Mouse (Mus musculus) left cerebral cortex, postnatal 4 days (tissue): ENCODE data around the gene Tap2. TPM values are rescaled to one million over a fixed set of nuclear protein-coding genes. Genes with fewer than 3 reads are reported as not detected.
A peak's percentile ranks its signal among the peaks of the same experiment; 100 is the strongest.

Experiments used
- DNase-seq: peaks from one replicate; pipeline ENCODE4 v3.0.0-alpha.2; 2022
- intact Hi-C: fragments of 180-260 bp; cut with DNase I; formaldehyde crosslinking; loops from one replicate; pipeline ENCODE4 v1.15.1; 2025
- total RNA-seq, 2 experiments: library from RNA; stranded (reverse); gene quantifications; 2 replicates each; pipeline ENCODE4 v1.2.3; 2021

The Tap2 gene
- total RNA-seq, 2 experiments from 2014 or later, result 3.1 to 3.5 TPM

DNA sequence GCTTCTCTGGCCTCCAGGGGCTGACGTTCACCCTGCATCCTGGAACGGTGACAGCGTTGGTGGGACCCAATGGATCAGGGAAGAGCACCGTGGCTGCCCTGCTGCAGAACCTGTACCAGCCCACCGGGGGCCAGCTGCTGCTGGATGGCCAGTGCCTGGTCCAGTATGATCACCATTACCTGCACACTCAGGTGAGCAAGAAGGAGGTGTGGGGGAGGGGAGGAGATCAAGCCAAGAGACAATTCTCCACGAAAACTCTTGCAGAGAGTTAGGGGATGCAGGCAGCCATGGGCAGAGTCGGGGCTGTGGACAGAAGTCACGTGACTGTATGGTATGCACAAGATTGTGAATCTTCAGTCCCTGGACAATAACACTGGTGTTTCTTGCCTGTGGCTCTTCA is 9.9 kb upstream of the Tap2 start:
- intact Hi-C loops, result no loop called here

DNA sequence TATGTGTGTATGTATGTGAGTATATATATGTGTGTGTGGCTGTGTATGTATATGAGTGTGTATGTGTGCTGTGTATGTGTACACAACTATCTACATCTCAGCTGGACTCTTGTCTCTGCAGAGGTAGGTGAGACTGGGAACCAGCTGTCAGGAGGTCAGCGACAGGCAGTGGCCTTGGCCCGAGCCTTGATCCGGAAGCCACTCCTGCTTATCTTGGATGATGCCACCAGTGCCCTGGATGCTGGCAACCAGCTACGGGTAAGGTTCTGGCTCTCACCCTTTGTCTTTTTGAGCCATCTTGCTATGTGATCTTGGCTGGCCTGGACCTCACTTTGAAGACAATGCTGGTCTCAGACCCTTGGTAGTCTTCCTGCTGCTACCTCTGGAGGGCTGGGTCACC is 8.6 kb upstream of the Tap2 start:
- DNase-seq, result no peak
- intact Hi-C loops, result no loop called here

More for the DNA sequence above, 9.9 kb upstream of the Tap2 start:
- no peak for DNase-seq

DNA sequence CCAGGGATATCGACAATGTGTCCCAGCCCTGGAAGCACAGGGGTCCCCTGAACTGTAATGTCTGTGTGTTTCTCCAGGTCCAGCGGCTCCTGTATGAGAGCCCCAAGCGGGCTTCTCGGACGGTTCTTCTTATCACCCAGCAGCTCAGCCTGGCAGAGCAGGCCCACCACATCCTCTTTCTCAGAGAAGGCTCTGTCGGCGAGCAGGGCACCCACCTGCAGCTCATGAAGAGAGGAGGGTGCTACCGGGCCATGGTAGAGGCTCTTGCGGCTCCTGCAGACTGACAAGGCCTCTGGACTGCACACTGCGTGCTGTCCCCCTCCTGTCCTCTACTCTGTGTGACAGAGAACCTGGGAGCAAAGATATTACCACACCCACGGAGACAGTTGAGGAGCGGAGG is 6.8 kb upstream of the Tap2 start:
- no peak for DNase-seq
- intact Hi-C loops, result no loop called here

DNA sequence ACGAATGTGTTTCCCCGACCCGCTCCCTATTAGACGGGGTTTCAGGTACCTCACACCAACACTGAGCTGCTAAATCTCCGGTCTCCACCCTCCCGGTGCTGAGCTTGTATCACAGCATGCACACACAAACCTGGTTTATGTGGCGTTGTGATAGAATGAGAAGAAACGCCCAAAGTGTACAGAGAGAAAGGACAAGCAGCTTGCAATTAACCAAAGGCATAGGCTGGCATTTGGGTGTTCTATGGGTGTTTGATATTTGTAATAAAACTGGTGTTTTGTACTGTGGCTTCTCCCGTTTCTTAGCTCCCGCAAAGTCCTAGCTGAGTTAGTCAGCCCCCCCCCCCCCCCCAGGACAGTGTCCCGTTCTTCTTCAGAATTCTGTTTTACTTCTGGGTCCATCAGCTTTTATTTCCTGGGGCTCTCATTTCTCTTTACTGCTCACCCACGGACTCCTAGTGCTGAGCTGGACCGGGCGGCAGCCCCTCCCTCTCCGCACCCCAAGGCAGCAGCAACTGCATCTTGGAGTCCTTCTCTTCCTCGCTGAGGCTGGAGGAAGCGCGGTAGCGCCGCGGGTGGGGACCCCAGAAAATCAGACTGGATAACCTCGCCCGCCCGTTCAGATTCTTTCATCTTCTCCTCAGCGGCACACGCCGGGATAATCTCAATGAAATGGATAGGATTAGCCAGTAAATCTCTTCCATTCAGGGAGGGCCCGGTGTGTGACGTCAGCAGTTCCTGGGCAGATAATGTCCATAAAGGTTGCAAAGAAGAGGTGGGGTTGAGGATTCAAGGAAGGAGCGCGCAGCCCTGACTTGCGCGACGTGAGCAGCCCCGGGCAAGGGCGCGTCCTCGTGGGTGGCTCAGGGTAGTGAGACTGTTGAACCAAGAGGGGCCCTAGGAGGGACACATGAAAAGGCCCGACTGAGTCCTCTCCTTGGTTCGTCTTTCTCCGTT is 6.1 kb upstream of the Tap2 start, which contains the start of gene Psmb8:
TSS of gene Psmb8 (plus strand) at position 781 of the 954 bp plus-strand sequence.
- peak; percentile 89 for DNase-seq
- intact Hi-C loops, result no loop called here

DNA sequence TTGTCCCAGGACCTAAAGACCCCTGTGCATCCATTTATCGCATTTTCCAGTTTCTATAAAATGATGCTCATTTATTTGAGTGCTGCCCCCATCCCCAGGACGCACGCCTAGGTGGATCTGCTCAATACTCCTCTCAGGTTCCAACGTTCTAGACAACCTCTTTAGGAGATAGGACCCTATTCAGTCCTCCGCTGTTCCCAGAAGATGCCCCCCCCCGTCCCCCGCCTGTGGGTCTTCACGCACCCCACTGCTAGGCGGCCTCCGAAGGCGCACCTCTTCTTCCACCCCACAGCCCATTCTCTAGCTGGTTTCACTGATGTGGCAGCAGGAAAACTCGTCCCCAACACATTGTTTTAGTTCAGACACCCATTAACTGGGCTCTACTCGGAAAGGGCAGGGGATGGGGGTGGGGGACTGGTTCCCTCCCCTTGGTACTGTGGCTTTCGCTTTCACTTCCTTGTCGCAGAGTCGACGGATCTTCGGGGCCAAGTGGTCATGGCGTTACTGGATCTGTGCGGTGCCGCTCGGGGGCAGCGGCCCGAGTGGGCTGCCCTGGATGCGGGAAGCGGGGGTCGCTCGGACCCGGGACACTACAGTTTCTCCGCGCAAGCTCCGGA is 5.3 kb upstream of the Tap2 start:
- DNase-seq, result no peak
- intact Hi-C loops, result loop anchor here (2.0 kb wide), 1 partner anchor 27 kb away; no protein-coding TSS in a partner anchor

DNA sequence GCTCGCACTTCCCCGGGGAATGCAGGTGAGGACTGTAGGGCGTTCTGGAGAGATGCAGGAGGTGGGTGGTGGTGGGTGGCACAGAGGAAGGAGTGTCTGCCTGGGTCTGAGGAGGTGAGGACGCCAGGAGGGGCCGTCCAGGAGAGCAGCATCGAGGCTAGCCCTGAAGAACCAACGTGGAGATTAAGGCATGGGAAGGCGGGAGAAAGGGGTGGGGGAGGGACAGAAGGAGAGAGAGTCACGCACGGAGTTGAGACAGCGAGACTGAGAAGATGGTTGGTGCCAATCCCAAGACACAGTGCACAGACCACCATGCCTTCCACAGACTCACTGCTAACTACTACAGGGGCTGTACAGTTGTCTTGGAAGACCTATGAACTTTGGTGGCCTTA is 4.8 kb upstream of the Tap2 start:
- DNase-seq, result no peak
- intact Hi-C loops, result loop anchor here (2.0 kb wide), 1 partner anchor 28 kb away; no protein-coding TSS in a partner anchor

DNA sequence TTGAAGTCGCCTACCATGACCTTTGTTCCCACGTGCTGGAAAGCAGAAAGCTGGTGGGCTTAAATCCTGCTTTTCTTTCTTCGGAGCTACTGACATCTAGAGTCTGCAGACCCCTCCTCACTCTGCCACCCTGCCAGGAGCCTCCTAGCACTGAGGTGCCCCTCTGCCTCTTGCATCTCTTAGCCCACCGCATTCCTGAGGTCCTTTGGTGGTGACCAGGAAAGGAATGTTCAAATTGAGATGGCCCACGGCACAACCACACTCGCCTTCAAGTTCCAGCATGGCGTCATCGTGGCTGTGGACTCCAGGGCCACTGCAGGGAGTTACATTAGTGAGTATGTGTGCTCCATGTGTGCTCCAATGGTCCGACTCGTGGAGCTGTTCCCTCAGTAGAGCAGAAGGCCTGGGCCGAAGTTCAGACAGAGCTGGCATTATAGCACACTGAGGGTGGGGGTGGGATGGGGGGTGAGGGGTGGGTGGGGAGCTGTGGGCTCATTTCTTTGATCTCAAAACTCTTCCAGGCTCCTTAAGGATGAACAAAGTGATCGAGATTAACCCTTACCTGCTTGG is 4.2 kb upstream of the Tap2 start:
- no peak for DNase-seq
- intact Hi-C loops, result loop anchor here (2.0 kb wide), 1 partner anchor 28 kb away; no protein-coding TSS in a partner anchor

DNA sequence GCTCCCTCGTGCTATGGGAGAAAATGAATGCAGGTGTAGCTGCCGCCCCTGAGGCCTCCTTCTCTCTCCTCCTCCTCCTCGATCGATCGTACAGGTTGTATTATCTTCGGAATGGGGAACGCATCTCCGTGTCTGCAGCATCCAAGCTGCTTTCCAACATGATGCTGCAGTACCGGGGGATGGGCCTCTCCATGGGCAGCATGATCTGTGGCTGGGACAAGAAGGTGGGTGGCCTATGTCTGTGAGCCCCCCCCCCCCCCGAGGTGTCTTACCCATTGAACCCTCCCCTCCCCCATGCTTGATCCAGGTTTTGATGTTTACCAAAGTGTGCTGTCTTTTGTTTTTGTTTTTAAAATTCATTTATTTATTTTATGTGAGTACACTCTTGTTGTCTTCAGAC is 3.3 kb upstream of the Tap2 start:
- no peak for DNase-seq
- intact Hi-C loops, result no loop called here

DNA sequence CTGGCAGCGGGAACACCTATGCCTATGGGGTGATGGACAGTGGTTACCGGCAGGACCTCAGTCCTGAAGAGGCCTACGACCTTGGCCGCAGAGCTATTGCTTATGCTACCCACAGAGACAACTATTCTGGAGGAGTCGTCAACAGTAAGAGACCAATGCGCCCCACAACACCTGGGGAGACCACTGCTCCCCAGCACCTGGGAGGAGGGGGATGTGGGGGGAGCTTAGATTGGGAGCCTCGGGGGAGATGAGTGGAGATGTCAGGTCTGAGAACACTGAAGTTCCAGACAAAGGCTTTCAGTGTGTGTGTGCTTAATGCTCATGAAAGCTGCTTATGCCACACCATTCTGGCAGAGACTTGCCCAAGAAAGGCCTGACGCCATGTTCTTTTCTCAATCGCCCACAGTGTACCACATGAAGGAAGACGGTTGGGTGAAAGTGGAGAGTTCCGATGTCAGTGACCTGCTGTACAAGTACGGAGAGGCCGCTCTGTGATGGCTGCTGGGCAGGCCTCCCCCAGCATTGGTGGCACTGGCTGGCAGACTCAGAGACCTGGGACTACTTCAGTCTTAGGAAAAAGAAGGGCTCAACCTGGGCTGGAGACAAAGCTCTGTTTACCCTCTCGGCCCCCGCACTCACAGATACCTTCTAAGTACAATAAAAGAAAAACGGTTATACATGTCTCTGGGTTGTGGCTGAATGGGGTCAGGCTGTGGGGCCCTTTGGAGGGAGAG is 2.4 kb upstream of the Tap2 start:
- DNase-seq, result no peak
- intact Hi-C loops, result no loop called here

DNA sequence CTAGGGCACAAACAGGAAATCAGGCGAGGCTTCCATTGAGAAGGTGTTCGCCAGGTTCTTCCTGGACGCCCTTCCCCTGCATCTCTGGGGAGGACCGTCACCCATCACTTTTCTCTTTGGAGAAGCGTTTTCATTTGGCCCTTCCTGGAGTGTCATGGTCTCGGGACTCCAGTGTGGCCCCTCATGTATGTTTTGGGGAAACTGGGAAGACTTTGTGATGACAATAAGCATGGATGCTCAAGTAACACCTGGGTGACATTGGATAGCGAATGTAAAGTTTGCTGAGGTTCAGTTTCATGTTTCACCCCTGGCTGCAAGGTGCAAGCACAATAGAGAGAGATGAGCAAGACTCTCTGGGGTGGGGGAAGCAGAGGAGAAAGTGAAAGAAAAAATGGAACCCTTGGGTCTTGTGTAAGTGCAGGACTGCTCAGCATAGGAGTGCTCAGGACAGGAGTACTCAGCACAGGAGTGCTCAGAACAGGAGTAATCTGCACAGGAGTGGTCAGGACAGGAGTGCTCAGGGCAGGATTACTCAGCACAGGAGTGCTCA is 1.7 kb upstream of the Tap2 start:
- intact Hi-C loops, result no loop called here

DNA sequence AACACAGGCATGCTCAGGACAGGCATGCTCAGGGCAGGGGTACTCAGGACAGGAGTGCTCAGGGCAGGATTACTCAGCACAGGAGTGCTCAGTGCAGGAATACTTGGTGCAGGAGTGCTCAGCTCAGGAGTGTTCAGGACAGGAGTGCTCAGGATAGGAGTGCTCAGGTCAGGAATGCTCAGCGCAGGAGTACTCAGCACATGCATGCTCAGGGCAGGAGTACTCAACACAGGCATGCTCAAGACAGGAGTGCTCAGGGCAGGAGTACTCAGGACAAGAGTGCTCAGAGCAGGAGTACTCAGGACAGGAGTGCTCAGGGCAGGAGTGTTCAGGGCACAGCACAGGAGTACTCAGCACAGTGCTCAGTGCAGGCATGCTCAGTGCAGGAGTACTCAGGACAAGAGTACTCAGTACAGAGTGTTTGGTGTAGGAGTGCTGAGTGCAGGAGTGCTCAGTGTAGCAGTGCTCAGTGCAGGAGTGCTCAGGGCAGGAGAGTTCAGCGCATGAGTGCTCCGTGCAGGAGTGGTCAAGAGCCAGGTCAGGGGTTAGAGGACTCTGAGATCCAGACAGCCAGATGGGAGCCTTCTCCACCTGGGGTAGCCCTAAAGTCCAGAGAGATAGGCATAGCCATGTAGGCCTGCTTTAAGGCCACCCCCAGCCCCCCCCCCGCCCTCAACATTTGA is 426 bp upstream of the Tap2 start:
- no peak for DNase-seq
- intact Hi-C loops, result no loop called here

More for the DNA sequence above, 1.7 kb upstream of the Tap2 start:
- no peak for DNase-seq

DNA sequence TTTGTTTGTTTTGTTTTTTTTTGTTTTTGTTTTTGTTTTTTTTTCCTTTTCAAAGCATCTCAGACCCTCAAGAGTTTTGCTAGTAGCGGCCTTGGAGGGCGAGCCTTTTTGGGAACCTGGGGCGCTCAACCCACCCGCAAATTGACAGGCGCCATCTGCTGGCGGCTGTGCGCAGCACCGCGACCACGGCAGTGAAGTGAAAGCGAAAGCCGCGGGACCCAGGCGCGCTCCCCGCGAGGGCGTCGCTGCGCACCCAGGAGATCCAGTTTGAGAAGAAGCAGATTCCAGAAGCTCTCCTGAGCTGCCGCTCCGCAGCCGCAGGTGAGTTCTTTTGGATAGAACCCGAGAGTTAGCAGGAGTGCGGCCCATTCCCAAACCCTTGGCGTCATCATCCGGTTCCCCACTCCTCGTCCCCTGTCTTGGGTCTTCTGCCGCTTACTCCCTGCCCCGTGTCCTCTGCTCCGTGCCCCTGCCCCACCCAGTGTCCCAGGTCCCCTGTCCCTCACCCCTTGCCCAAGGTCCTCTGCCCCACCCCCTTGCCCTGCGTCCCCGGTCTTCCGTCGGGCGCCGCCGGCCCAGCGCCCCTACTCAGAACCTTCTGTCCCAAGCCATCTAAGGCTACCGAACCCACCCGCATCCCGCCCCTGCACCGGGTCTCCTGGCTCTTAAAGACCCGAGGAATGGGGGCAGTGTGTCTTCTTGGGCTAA is 1.1 kb downstream of the Tap2 start:
- DNase-seq, result peak; percentile 83
- intact Hi-C loops, result no loop called here

DNA sequence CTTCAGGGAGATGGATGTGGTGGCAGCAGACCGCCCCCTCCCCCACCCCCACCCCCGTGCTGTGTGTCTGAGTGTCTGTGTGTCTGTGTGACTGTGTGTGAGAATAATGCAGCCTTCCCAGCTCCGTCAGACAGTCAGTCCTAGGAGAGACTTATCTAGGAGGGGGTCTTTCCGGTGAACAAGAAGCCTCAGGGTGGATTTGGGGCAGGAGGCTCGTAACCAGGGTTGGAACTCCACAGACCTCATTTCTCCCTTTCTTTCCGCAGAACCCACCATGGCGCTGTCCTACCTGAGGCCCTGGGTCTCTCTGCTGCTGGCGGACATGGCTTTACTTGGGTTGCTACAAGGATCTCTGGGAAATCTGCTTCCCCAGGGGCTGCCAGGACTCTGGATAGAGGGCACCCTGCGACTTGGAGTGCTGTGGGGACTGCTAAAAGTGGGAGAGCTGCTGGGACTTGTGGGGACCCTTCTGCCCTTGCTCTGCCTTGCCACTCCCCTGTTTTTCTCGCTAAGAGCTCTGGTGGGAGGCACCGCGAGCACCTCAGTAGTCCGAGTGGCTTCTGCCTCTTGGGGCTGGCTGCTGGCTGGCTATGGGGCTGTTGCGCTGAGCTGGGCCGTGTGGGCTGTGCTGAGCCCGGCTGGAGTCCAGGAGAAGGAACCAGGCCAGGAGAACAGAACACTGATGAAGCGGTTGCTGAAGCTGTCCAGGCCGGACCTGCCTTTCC is 1.9 kb downstream of the Tap2 start:
- intact Hi-C loops, result no loop called here
- DNase-seq, result no peak

DNA sequence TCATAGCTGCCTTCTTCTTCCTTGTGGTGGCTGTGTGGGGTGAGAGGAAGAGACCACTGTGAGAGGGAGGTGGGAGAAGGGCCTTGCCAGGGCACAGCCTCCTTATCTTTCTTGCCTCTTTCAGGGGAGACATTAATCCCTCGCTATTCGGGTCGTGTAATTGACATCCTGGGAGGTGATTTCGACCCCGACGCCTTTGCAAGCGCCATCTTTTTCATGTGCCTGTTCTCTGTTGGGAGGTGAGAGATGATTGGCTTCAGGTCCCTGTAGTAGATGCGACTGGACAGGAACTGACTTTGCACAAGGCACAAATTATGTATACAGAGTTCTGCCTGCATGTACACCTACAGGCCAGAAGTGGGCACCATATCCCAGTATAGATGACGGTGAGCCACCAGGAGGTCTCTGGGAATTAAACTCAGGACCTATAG is 2.4 kb downstream of the Tap2 start:
- intact Hi-C loops, result no loop called here
- no peak for DNase-seq

DNA sequence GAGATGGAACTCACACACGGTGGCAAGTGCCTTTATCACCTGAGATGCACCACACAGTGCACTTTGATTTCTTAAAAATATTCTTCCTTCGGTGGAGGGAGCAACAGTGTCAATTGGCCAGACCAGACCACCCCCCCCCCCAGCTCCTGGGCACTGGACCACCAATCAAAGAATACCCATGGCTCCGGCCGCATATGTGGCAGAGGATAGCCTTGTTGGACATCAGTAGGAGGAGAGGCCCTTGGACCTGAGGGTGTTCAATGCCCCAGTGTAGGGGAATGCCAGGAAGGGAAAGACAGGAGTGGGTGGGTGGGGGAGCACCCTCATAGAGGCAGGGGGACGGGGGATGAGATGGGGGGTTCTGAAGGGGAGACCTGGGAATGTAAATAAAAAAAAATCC is 3.4 kb downstream of the Tap2 start:
- intact Hi-C loops, result no loop called here
- no peak for DNase-seq

DNA sequence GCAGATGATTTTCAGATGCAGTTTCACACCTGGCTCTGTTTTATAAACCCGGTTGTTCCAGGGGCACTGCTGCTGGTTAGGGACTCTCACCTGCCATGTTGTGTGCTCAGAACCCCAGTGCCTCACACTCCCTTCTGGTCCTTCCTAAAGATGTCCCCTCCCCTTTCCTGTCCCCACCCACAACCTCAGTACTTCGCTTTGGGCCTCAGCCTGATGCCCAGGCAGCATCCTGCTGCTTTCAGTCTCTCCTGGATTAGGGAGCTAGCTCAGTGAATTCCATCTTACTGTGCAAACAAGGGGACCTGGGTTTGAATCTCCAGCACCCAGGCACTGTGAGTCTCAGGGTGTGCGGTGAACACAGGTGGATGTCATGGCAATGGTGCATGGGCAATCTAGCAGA is 4.1 kb downstream of the Tap2 start:
- intact Hi-C loops, result no loop called here
- DNase-seq, result no peak

DNA sequence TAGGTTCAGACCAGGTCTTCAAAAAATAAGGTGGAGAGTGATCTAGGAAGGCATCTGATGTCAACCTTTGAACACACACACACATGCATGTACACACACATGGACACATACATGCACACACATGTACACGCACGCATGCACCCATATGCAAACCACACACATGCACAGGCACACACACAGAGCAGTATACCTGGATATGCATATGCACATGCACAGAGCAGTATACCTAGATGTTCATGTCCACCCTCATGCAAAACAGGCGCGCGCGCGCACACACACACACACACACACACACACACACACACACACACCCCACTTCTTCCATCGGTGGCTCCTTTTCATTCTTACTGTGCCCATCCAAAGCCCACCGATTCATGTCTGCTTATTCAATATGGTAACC is 4.5 kb downstream of the Tap2 start:
- no peak for DNase-seq
- intact Hi-C loops, result no loop called here

DNA sequence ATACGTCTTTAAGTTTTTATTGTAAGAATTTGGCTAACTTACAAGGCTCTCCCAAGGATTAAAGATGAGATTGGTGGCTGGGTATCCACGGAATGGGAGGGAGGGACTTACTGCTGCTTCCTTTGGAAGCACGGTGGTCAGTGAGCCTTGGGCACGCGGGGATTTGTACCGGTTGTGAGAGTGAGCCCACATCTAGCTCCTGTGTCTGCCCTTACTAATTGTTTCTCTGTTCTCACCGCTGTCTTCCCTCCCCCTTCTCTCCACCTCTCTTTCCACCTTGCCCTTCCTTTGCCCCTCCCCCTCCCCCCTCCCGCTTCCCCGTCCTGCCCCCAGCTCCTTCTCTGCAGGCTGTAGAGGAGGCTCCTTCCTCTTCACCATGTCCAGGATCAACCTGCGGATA is 5.1 kb downstream of the Tap2 start:
- no peak for DNase-seq
- intact Hi-C loops, result no loop called here

DNA sequence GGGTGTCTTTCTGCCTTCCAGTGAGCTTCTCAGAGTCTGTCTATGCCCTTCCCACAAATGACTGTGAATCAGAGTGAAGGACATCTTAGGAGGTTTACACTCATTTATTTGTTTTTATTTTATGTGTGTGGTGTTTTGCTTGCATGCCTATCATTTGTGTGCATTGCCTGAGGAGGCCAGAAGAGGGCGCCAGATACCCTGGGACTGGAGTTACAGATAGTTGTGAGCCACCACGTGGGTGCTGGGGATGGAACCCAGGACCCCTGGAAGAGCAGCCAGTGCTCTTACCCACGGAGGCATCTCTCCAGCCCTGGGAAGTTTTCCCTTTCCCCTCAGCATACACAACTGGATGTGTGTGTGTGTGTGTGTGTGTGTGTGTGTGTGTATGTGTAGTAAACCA is 6.4 kb downstream of the Tap2 start:
- intact Hi-C loops, result no loop called here
- DNase-seq, result no peak
